Comparison of ENCODE assay signal across 7 mouse cellular contexts in genomic region chr7:46833266-46833665, GRCm38 (mm10). TPM values are rescaled to one million over a fixed set of nuclear protein-coding genes. Genes with fewer than 3 reads are reported as not detected.
DNase-seq lines count a peak whose midpoint lies in the region; ATAC-seq and TF ChIP-seq lines count a peak whose summit lies in the region.

No protein-coding gene starts in this region.

- no peak overlapping the region for H3K4me3 ChIP-seq in intestine, postnatal 0 days (ENCODE audit: low read depth, low read length)

- no peaks in the 10 kb centered on the region for H3K27me3 ChIP-seq in intestine, postnatal 0 days (replicated peaks; ENCODE audit: control insufficient read depth, insufficient read depth, low read length)

- H3K9me3 ChIP-seq in intestine, postnatal 0 days (ENCODE audit: control insufficient read depth) = no peaks in the 10 kb centered on the region

- peak; percentile 82 for ATAC-seq in common myeloid progenitor, adult 5-6 weeks (replicated peaks; ENCODE audit: low read depth, poor library complexity, severe bottlenecking)
- peak; percentile 96 for ATAC-seq in intestine, postnatal 0 days

- no peak overlapping the region for H3K4me2 ChIP-seq in intestine, postnatal 0 days (replicated peaks; ENCODE audit: low read depth)

- 14% methylated on average over 6 of the region's 6 CpGs for WGBS in intestine, postnatal 0 days

- DNase-seq in NIH3T3 (ENCODE audit: low read depth) = peak; percentile 64
- DNase-seq in lung, postnatal 10 days = peak; percentile 84
- DNase-seq in thymus, postnatal 36 days = peak; percentile 64 to 80
- no peak for DNase-seq in right cerebral cortex, adult 18-20 months
- no peak for DNase-seq in gastrocnemius, postnatal 4 days (ENCODE audit: low spot score in 2 of 2)

- H3K9ac ChIP-seq in intestine, postnatal 0 days (ENCODE audit: low read depth, low read length) = no peak overlapping the region

- peak overlapping the region; percentile 89 for H3K27ac ChIP-seq in intestine, postnatal 0 days (ENCODE audit: low read depth, low read length)

- peaks cover 5% of the 10 kb centered on the region; the same call in 1 of the 2 replicates for H3K4me1 ChIP-seq in intestine, postnatal 0 days (replicated peaks; ENCODE audit: control insufficient read depth, insufficient read depth, low read length)

- H3K36me3 ChIP-seq in intestine, postnatal 0 days (ENCODE audit: control insufficient read depth, insufficient read depth) = no peaks in the 10 kb centered on the region

- no peak for TF ChIP-seq CTCF in intestine, postnatal 0 days (IDR thresholded peaks at IDR 0.05; ENCODE audit: low read depth)

RNA-seq across cellular contexts. Expression of gene Ldha, which starts 8.0 kb away (rescaled TPM):
- 434 and 497 TPM in 2 replicates for total RNA-seq in common myeloid progenitor, adult 5-6 weeks (2017)
- polyA plus RNA-seq in intestine, postnatal 0 days (2015; fragmentation: Nextera tagmentation; extraction: Ambion mirVana) = 1,258 and 1,338 TPM in 2 replicates
- total RNA-seq in gastrocnemius, postnatal 4 days (2021) = 1,000 to 10,000 TPM; 1,563 to 1,575 TPM

RNA-seq across cellular contexts. Expression of gene Ldhc, which starts 27.7 kb away (rescaled TPM):
- total RNA-seq in common myeloid progenitor, adult 5-6 weeks (2017) = not detected in 2 replicates
- not detected in 2 replicates for polyA plus RNA-seq in intestine, postnatal 0 days (2015; fragmentation: Nextera tagmentation; extraction: Ambion mirVana)
- total RNA-seq in gastrocnemius, postnatal 4 days (2021) = not detected

RNA-seq across cellular contexts. Expression of gene Gtf2h1, which starts 37.4 kb away (rescaled TPM):
- 86.1 and 96.2 TPM in 2 replicates for total RNA-seq in common myeloid progenitor, adult 5-6 weeks (2017)
- 51.3 and 52.7 TPM in 2 replicates for polyA plus RNA-seq in intestine, postnatal 0 days (2015; fragmentation: Nextera tagmentation; extraction: Ambion mirVana)
- total RNA-seq in gastrocnemius, postnatal 4 days (2021) = 10 to 100 TPM; 31.0 to 40.2 TPM

RNA-seq across cellular contexts. Expression of gene Hps5, which starts 37.4 kb away (rescaled TPM):
- total RNA-seq in common myeloid progenitor, adult 5-6 weeks (2017) = 32.3 and 33.0 TPM in 2 replicates
- polyA plus RNA-seq in intestine, postnatal 0 days (2015; fragmentation: Nextera tagmentation; extraction: Ambion mirVana) = 13.9 and 14.7 TPM in 2 replicates
- total RNA-seq in gastrocnemius, postnatal 4 days (2021) = 10 to 100 TPM; 14.8 to 18.4 TPM

Comparison
In these comparisons a context has a peak if more than half of its experiments do, and no peak if none do; other contexts are left out.
1. DNase-seq: peak in NIH3T3 (single experiment), lung, postnatal 10 days (single experiment) and thymus, postnatal 36 days (2 of 2); none in right cerebral cortex, adult 18-20 months (single experiment) and gastrocnemius, postnatal 4 days (0 of 2).